Mouse (Mus musculus): ENCODE data around the gene Srpr. TPM values are rescaled to one million over a fixed set of nuclear protein-coding genes. Genes with fewer than 3 reads are reported as not detected.

Gene Srpr
- polyA plus RNA-seq, 1 experiment = not detected

GRCm38 (mm10) chr9:35164142-35164874 lies 35.7 kb upstream of the Srpr start:
- Histone ChIP-seq H3K4me3 (ENCODE audit: insufficient read depth, low read depth, low read length) (no peak overlapping the region), H3K4me1 (ENCODE audit: control insufficient read depth, insufficient read depth, low read length) (no peaks in the 10 kb centered on the region), H3K27ac (ENCODE audit: insufficient read depth, low read depth, low read length) (no peak overlapping the region)
- TF ChIP-seq POLR2A (IDR thresholded peaks at IDR 0.05; ENCODE audit: insufficient read depth, low read depth, low read length) (no peak), CTCF (IDR thresholded peaks at IDR 0.05; ENCODE audit: insufficient read depth, low read depth, low read length) (no peak)
- 95% methylated on average over 5 of the region's 5 CpGs for WGBS

- Histone ChIP-seq H3K4me1 (ENCODE audit: control insufficient read depth, insufficient read depth, low read length) (no peaks in the 10 kb centered on the region), H3K27ac (ENCODE audit: insufficient read depth, low read depth, low read length) (no peak overlapping the region), H3K4me3 (ENCODE audit: insufficient read depth, low read depth, low read length) (no peak overlapping the region)
- no peak for TF ChIP-seq CTCF (IDR thresholded peaks at IDR 0.05; ENCODE audit: insufficient read depth, low read depth, low read length)
- TF ChIP-seq POLR2A (IDR thresholded peaks at IDR 0.05; ENCODE audit: insufficient read depth, low read depth, low read length) = no peak
- 7% methylated on average over 3 of the region's 3 CpGs for WGBS
Measured at GRCm38 (mm10) chr9:35166144-35166797, 33.7 kb upstream of the Srpr start.

GRCm38 (mm10) chr9:35166798-35167635 lies 33.0 kb upstream of the Srpr start:
- H3K27ac ChIP-seq (ENCODE audit: insufficient read depth, low read depth, low read length) = no peak overlapping the region
- H3K4me3 ChIP-seq (ENCODE audit: insufficient read depth, low read depth, low read length) = no peak overlapping the region
- TF ChIP-seq CTCF (IDR thresholded peaks at IDR 0.05; ENCODE audit: insufficient read depth, low read depth, low read length) = no peak
- no peak for TF ChIP-seq POLR2A (IDR thresholded peaks at IDR 0.05; ENCODE audit: insufficient read depth, low read depth, low read length)
- WGBS = 47% methylated on average over 9 of the region's 9 CpGs
- H3K4me1 ChIP-seq (ENCODE audit: control insufficient read depth, insufficient read depth, low read length) = no peaks in the 10 kb centered on the region

GRCm38 (mm10) chr9:35170071-35170470 lies 29.9 kb upstream of the Srpr start:
- Histone ChIP-seq H3K4me3 (ENCODE audit: insufficient read depth, low read depth, low read length) (no peak overlapping the region), H3K27ac (ENCODE audit: insufficient read depth, low read depth, low read length) (no peak overlapping the region), H3K4me1 (ENCODE audit: control insufficient read depth, insufficient read depth, low read length) (0 out of 2 replicates have a peak, but pooled peaks cover under 1% of the 10 kb centered on the region)
- 92% methylated on average over 7 of the region's 7 CpGs for WGBS
- no peak for TF ChIP-seq POLR2A (IDR thresholded peaks at IDR 0.05; ENCODE audit: insufficient read depth, low read depth, low read length)
- TF ChIP-seq CTCF (IDR thresholded peaks at IDR 0.05; ENCODE audit: insufficient read depth, low read depth, low read length) = no peak

GRCm38 (mm10) chr9:35173331-35173730 lies 26.6 kb upstream of the Srpr start:
- Histone ChIP-seq H3K27ac (ENCODE audit: insufficient read depth, low read depth, low read length) (no peak overlapping the region), H3K4me1 (ENCODE audit: control insufficient read depth, insufficient read depth, low read length) (0 out of 2 replicates have a peak, but pooled peaks cover 2% of the 10 kb centered on the region), H3K4me3 (ENCODE audit: insufficient read depth, low read depth, low read length) (no peak overlapping the region)
- 85% methylated on average over 1 of the region's 1 CpGs for WGBS
- no peak for TF ChIP-seq POLR2A (IDR thresholded peaks at IDR 0.05; ENCODE audit: insufficient read depth, low read depth, low read length)
- no peak for TF ChIP-seq CTCF (IDR thresholded peaks at IDR 0.05; ENCODE audit: insufficient read depth, low read depth, low read length)

- Histone ChIP-seq H3K27ac (ENCODE audit: insufficient read depth, low read depth, low read length) (peak within 1 kb of the TSS; percentile 76), H3K4me1 (ENCODE audit: control insufficient read depth, insufficient read depth, low read length) (0 out of 2 replicates have a peak, but pooled peaks cover 2% of the 10 kb centered on the region), H3K4me3 (ENCODE audit: insufficient read depth, low read depth, low read length) (peak within 1 kb of the TSS; percentile 62)
- TF ChIP-seq POLR2A (IDR thresholded peaks at IDR 0.05; ENCODE audit: insufficient read depth, low read depth, low read length) = peak; percentile 78
- TF ChIP-seq CTCF (IDR thresholded peaks at IDR 0.05; ENCODE audit: insufficient read depth, low read depth, low read length) = no peak
- WGBS = 0% methylated on average over 38 of the region's 38 CpGs
Measured at GRCm38 (mm10) chr9:35175251-35176123, 24.5 kb upstream of the Srpr start, which contains the start of gene Dcps. Gene Dcps (minus strand): TSS chr9:35176061.

- H3K4me3 ChIP-seq (ENCODE audit: insufficient read depth, low read depth, low read length) = peak overlapping the region; percentile 55
- no peak overlapping the region for H3K27ac ChIP-seq (ENCODE audit: insufficient read depth, low read depth, low read length)
- TF ChIP-seq POLR2A (IDR thresholded peaks at IDR 0.05; ENCODE audit: insufficient read depth, low read depth, low read length) (no peak), CTCF (IDR thresholded peaks at IDR 0.05; ENCODE audit: insufficient read depth, low read depth, low read length) (no peak)
- 30% methylated on average over 14 of the region's 14 CpGs for whole genome bisulfite sequencing
- 0 out of 2 replicates have a peak, but pooled peaks cover 2% of the 10 kb centered on the region for H3K4me1 ChIP-seq (ENCODE audit: control insufficient read depth, insufficient read depth, low read length)
Measured at GRCm38 (mm10) chr9:35176124-35176659, 23.8 kb upstream of the Srpr start.

- WGBS = 78% methylated on average over 2 of the region's 2 CpGs
- no peak overlapping the region for H3K27ac ChIP-seq (ENCODE audit: insufficient read depth, low read depth, low read length)
- no peaks in the 10 kb centered on the region for H3K4me1 ChIP-seq (ENCODE audit: control insufficient read depth, insufficient read depth, low read length)
- TF ChIP-seq CTCF (IDR thresholded peaks at IDR 0.05; ENCODE audit: insufficient read depth, low read depth, low read length) (no peak), POLR2A (IDR thresholded peaks at IDR 0.05; ENCODE audit: insufficient read depth, low read depth, low read length) (no peak)
- no peak overlapping the region for H3K4me3 ChIP-seq (ENCODE audit: insufficient read depth, low read depth, low read length)
Measured at GRCm38 (mm10) chr9:35182832-35183231, 17.1 kb upstream of the Srpr start.

Measured in olfactory bulb, adult 2 months (tissue).